Mouse (Mus musculus): Measurements from ENCODE around the gene 3830406C13Rik.

DNA sequence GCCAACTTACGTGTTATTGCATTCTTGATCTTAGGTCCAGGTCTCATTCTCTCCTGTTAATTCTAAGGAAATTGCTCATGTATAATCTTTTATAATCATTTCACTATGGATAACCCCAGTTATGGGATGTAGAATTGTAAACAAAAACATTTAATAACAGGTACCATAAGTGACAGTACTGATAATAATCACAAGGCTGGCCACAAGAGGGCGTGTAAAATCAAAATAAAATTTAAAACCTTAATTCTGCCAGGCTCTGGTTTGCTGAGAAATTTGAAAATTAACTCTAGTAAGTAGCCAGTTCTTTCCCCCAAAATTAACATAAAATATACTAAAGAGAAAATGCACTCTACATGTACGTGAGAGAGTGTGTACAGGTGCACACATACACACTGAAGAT, 16.7 kb downstream of the 3830406C13Rik start:
- no peak for TF ChIP-seq MYOG (IDR thresholded peaks at IDR 0.05; ENCODE audit: control insufficient read depth, extremely low read depth, insufficient read length)
- TF ChIP-seq CTCF (IDR thresholded peaks at IDR 0.05; ENCODE audit: control insufficient read depth, insufficient read depth, insufficient read length) = no peak
- TF ChIP-seq MAX (IDR thresholded peaks at IDR 0.05) = no peak
- TF ChIP-seq MYOD1 (IDR thresholded peaks at IDR 0.05; ENCODE audit: control insufficient read depth, insufficient read length, low read depth) = no peak
- TF ChIP-seq USF1 (IDR thresholded peaks at IDR 0.05; ENCODE audit: low read depth) = no peak

Measured in C2C12 (cell line).